Mouse (Mus musculus): ENCODE measurements at regions not wholly inside any gene's neighbourhood (a gene's known extent, or its start where the extent isn't known, plus 50 kb on each side); places are given as distances from the start of the nearest gene placed in this dataset.

DNA sequence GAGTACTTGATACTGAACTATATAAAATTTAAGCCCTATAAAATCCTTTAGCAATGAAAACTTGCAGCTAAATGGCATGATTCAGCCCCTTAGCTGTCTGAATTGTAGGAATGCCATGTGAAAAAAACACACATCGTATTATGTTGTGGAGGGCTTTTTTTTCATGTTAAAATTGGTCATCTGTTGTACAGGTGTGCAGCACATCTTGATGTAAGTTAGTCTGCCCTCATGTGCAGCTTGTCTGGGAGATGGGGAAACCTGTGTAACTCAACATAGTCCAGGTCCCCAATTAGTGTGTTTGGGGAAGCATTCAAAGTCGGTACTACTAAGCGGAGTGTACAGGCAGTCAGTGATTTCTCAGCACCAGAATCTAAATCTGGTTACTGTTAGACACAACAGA lies 316.9 kb upstream of the Meox2 start:
- H3K36me3 ChIP-seq (ENCODE audit: control insufficient read depth, insufficient read depth): no peaks in the 10 kb centered on the region
- no peak overlapping the region for H3ac ChIP-seq (ENCODE audit: control insufficient read depth, insufficient read length)
- no peak overlapping the region for H3K4me3 ChIP-seq
- TF ChIP-seq TCF12 (IDR thresholded peaks at IDR 0.05; ENCODE audit: insufficient read depth, poor library complexity, severe bottlenecking) (no peak), POLR2A (IDR thresholded peaks at IDR 0.05; ENCODE audit: insufficient read length, low read depth) (no peak), POLR2AphosphoS2 (IDR thresholded peaks at IDR 0.05; ENCODE audit: insufficient read length, low read depth) (no peak), TCF3 (IDR thresholded peaks at IDR 0.05; ENCODE audit: insufficient read length, low read depth) (no peak), REST (IDR thresholded peaks at IDR 0.05; ENCODE audit: insufficient read depth, insufficient read length) (no peak), MYOD1 (IDR thresholded peaks at IDR 0.05; ENCODE audit: control insufficient read depth in 1 of 3, insufficient read length in 2 of 3, low read depth in 2 of 3) (no peak), MYOG (IDR thresholded peaks at IDR 0.05; ENCODE audit: control insufficient read depth in 1 of 3, insufficient read depth in 1 of 3, insufficient read length in 2 of 3, low read depth in 2 of 3) (no peak), MAX (IDR thresholded peaks at IDR 0.05; ENCODE audit: low read depth) (no peak), SRF (IDR thresholded peaks at IDR 0.05; ENCODE audit: control insufficient read depth, insufficient read length, low read depth) (no peak), E2F4 (IDR thresholded peaks at IDR 0.05; ENCODE audit: insufficient read depth) (no peak), USF1 (IDR thresholded peaks at IDR 0.05; ENCODE audit: low read depth) (no peak), CEBPB (IDR thresholded peaks at IDR 0.05; ENCODE audit: insufficient read depth, poor library complexity, severe bottlenecking) (no peak)
- H3K27me3 ChIP-seq (ENCODE audit: control insufficient read depth, insufficient read depth, insufficient read length): no peaks in the 10 kb centered on the region
- no peak overlapping the region for H3K4me2 ChIP-seq (ENCODE audit: low read depth)
- H3K79me2 ChIP-seq (ENCODE audit: control insufficient read depth, insufficient read depth): no peaks in the 10 kb centered on the region

DNA sequence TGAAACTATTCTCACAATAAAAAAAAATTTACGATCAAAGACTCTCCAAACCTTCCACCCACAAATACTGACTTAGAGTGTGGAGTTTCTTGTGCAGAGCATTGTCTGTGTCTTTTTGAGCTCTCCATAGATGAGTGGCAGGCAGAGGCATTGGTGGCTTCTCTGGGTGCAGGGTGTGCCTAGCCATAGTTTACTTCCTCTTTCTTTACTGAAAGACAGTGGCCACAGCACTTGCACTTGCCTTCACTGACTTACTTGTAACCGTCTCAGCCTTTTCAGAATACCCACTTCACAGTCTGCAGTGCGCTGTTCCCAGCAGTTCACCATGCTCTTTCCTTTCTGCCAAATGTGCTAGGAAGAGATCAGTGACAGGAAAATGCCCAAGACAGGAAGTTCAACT lies 316.1 kb upstream of the Meox2 start:
- no peak overlapping the region for H3K4me3 ChIP-seq
- no peak overlapping the region for H3K4me2 ChIP-seq (ENCODE audit: low read depth)

DNA sequence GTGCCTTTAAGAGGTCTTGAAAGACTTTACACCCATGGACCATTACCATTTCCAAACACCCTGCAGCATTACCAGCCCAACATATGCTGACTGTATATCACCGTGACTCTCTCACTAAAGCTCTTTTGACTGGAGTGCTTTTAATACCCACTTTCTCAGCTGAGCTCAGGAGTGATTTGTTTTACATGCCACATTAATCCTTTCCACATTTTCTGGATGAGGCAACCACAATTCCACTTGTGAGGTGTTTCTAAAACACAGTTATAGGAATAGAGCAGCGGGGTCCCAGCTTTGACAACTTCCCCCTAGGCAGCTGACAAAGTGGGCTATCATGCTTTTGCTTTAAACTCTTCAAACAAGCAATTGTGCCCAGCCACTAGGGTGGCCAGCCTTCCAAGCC lies 314.5 kb upstream of the Meox2 start:
- no peak for TF ChIP-seq MYOG (IDR thresholded peaks at IDR 0.05; ENCODE audit: control insufficient read depth in 1 of 3, insufficient read depth in 1 of 3, insufficient read length in 2 of 3, low read depth in 2 of 3)
- no peak for TF ChIP-seq MYOD1 (IDR thresholded peaks at IDR 0.05; ENCODE audit: control insufficient read depth in 1 of 3, insufficient read length in 2 of 3, low read depth in 2 of 3)
- TF ChIP-seq USF1 (IDR thresholded peaks at IDR 0.05; ENCODE audit: low read depth): no peak
- no peak for TF ChIP-seq REST (IDR thresholded peaks at IDR 0.05; ENCODE audit: insufficient read depth, insufficient read length)
- no peak for TF ChIP-seq SRF (IDR thresholded peaks at IDR 0.05; ENCODE audit: control insufficient read depth, insufficient read length, low read depth)
- no peak for TF ChIP-seq TCF3 (IDR thresholded peaks at IDR 0.05; ENCODE audit: insufficient read length, low read depth)
- no peak for TF ChIP-seq TCF12 (IDR thresholded peaks at IDR 0.05; ENCODE audit: insufficient read depth, poor library complexity, severe bottlenecking)
- no peak for TF ChIP-seq POLR2A (IDR thresholded peaks at IDR 0.05; ENCODE audit: insufficient read length, low read depth)
- TF ChIP-seq CEBPB (IDR thresholded peaks at IDR 0.05; ENCODE audit: insufficient read depth, poor library complexity, severe bottlenecking): no peak
- TF ChIP-seq MAX (IDR thresholded peaks at IDR 0.05; ENCODE audit: low read depth): no peak
- no peak for TF ChIP-seq POLR2AphosphoS2 (IDR thresholded peaks at IDR 0.05; ENCODE audit: insufficient read length, low read depth)
- no peak for TF ChIP-seq E2F4 (IDR thresholded peaks at IDR 0.05; ENCODE audit: insufficient read depth)
- H3K79me2 ChIP-seq (ENCODE audit: control insufficient read depth, insufficient read depth): no peaks in the 10 kb centered on the region
- no peaks in the 10 kb centered on the region for H3K27me3 ChIP-seq (ENCODE audit: control insufficient read depth, insufficient read depth, insufficient read length)
- no peak overlapping the region for H3K4me3 ChIP-seq
- H3K36me3 ChIP-seq (ENCODE audit: control insufficient read depth, insufficient read depth): no peaks in the 10 kb centered on the region
- no peak overlapping the region for H3ac ChIP-seq (ENCODE audit: control insufficient read depth, insufficient read length)
- H3K4me2 ChIP-seq (ENCODE audit: low read depth): no peak overlapping the region

More for the DNA sequence above, 316.1 kb upstream of the Meox2 start:
- H3ac ChIP-seq (ENCODE audit: control insufficient read depth, insufficient read length): no peak overlapping the region
- H3K79me2 ChIP-seq (ENCODE audit: control insufficient read depth, insufficient read depth): no peaks in the 10 kb centered on the region
- no peaks in the 10 kb centered on the region for H3K27me3 ChIP-seq (ENCODE audit: control insufficient read depth, insufficient read depth, insufficient read length)
- no peaks in the 10 kb centered on the region for H3K36me3 ChIP-seq (ENCODE audit: control insufficient read depth, insufficient read depth)
- TF ChIP-seq REST (IDR thresholded peaks at IDR 0.05; ENCODE audit: insufficient read depth, insufficient read length) (no peak), TCF3 (IDR thresholded peaks at IDR 0.05; ENCODE audit: insufficient read length, low read depth) (no peak), MYOG (IDR thresholded peaks at IDR 0.05; ENCODE audit: control insufficient read depth in 1 of 3, insufficient read depth in 1 of 3, insufficient read length in 2 of 3, low read depth in 2 of 3) (no peak), MYOD1 (IDR thresholded peaks at IDR 0.05; ENCODE audit: control insufficient read depth in 1 of 3, insufficient read length in 2 of 3, low read depth in 2 of 3) (no peak), TCF12 (IDR thresholded peaks at IDR 0.05; ENCODE audit: insufficient read depth, poor library complexity, severe bottlenecking) (no peak), CEBPB (IDR thresholded peaks at IDR 0.05; ENCODE audit: insufficient read depth, poor library complexity, severe bottlenecking) (no peak), USF1 (IDR thresholded peaks at IDR 0.05; ENCODE audit: low read depth) (no peak), MAX (IDR thresholded peaks at IDR 0.05; ENCODE audit: low read depth) (no peak), POLR2A (IDR thresholded peaks at IDR 0.05; ENCODE audit: insufficient read length, low read depth) (no peak), POLR2AphosphoS2 (IDR thresholded peaks at IDR 0.05; ENCODE audit: insufficient read length, low read depth) (no peak), SRF (IDR thresholded peaks at IDR 0.05; ENCODE audit: control insufficient read depth, insufficient read length, low read depth) (no peak), E2F4 (IDR thresholded peaks at IDR 0.05; ENCODE audit: insufficient read depth) (no peak)

DNA sequence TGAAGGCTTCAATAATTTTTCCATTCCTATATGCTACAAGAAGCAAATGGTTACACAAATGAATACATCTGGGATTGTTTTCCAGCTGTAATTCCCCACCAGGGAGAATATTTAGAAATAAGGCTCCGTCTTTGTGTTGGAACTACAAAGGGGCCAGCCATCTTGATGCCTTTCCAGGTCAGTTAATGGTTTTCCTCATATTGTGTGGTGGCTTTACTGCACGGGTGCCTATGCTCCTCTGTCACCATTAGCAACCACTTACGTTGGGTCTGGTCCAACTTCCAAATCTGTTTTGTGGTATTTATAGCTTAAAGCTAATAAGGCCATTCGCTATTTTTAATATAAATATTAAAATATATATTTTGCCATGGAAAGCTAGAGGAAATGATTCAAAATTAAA lies 312.1 kb upstream of the Meox2 start:
- H3K27me3 ChIP-seq (ENCODE audit: control insufficient read depth, insufficient read depth, insufficient read length): no peaks in the 10 kb centered on the region
- no peak overlapping the region for H3K4me3 ChIP-seq
- no peak for TF ChIP-seq POLR2AphosphoS2 (IDR thresholded peaks at IDR 0.05; ENCODE audit: insufficient read length, low read depth)
- TF ChIP-seq MYOD1 (IDR thresholded peaks at IDR 0.05; ENCODE audit: control insufficient read depth in 1 of 3, insufficient read length in 2 of 3, low read depth in 2 of 3): no peak
- no peak for TF ChIP-seq MYOG (IDR thresholded peaks at IDR 0.05; ENCODE audit: control insufficient read depth in 1 of 3, insufficient read depth in 1 of 3, insufficient read length in 2 of 3, low read depth in 2 of 3)
- no peak for TF ChIP-seq TCF3 (IDR thresholded peaks at IDR 0.05; ENCODE audit: insufficient read length, low read depth)
- no peak for TF ChIP-seq CEBPB (IDR thresholded peaks at IDR 0.05; ENCODE audit: insufficient read depth, poor library complexity, severe bottlenecking)
- no peak overlapping the region for H3K4me2 ChIP-seq (ENCODE audit: low read depth)
- H3K36me3 ChIP-seq (ENCODE audit: control insufficient read depth, insufficient read depth): no peaks in the 10 kb centered on the region
- no peaks in the 10 kb centered on the region for H3K79me2 ChIP-seq (ENCODE audit: control insufficient read depth, insufficient read depth)
- no peak overlapping the region for H3ac ChIP-seq (ENCODE audit: control insufficient read depth, insufficient read length)

DNA sequence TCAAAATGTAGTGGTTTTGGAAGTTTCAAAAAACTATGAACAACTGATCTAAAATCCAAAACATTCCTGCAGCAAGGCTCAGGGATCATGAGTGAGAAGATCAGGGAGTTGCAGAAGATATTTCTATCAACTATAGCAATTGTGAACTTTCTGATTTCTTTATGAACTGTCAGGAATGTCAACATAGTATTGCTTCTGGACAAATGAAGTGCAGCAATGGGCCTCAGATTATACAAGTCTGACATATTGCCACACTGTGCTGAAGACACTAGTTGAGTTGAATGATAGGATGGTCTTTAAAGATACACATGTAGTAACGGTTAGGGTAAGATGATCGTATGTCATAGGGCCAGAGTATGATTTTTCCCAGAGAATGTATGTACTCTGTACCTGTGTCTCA lies 290.4 kb upstream of the Meox2 start:
- H3K36me3 ChIP-seq (ENCODE audit: control insufficient read depth, insufficient read depth): no peaks in the 10 kb centered on the region
- H3K79me2 ChIP-seq (ENCODE audit: control insufficient read depth, insufficient read depth): no peaks in the 10 kb centered on the region
- TF ChIP-seq MYOD1 (IDR thresholded peaks at IDR 0.05; ENCODE audit: control insufficient read depth in 1 of 3, insufficient read length in 2 of 3, low read depth in 2 of 3) (no peak), REST (IDR thresholded peaks at IDR 0.05; ENCODE audit: insufficient read depth, insufficient read length) (no peak), MYOG (IDR thresholded peaks at IDR 0.05; ENCODE audit: control insufficient read depth in 1 of 3, insufficient read depth in 1 of 3, insufficient read length in 2 of 3, low read depth in 2 of 3) (no peak), SRF (IDR thresholded peaks at IDR 0.05; ENCODE audit: control insufficient read depth, insufficient read length, low read depth) (no peak), MAX (IDR thresholded peaks at IDR 0.05; ENCODE audit: low read depth) (no peak), USF1 (IDR thresholded peaks at IDR 0.05; ENCODE audit: low read depth) (no peak), POLR2A (IDR thresholded peaks at IDR 0.05; ENCODE audit: insufficient read length, low read depth) (no peak), TCF12 (IDR thresholded peaks at IDR 0.05; ENCODE audit: insufficient read depth, poor library complexity, severe bottlenecking) (no peak), TCF3 (IDR thresholded peaks at IDR 0.05; ENCODE audit: insufficient read length, low read depth) (no peak), E2F4 (IDR thresholded peaks at IDR 0.05; ENCODE audit: insufficient read depth) (no peak), POLR2AphosphoS2 (IDR thresholded peaks at IDR 0.05; ENCODE audit: insufficient read length, low read depth) (no peak), CEBPB (IDR thresholded peaks at IDR 0.05; ENCODE audit: insufficient read depth, poor library complexity, severe bottlenecking) (no peak)
- H3K4me3 ChIP-seq: no peak overlapping the region
- no peaks in the 10 kb centered on the region for H3K27me3 ChIP-seq (ENCODE audit: control insufficient read depth, insufficient read depth, insufficient read length)
- H3ac ChIP-seq (ENCODE audit: control insufficient read depth, insufficient read length): no peak overlapping the region
- H3K4me2 ChIP-seq (ENCODE audit: low read depth): no peak overlapping the region
